Mouse (Mus musculus): Measurements from ENCODE around the gene Lilra6.
"Not testable (repeated sequence)": the region's sequence is repeated elsewhere in the genome, so short reads cannot be mapped to it uniquely, and the experiment has no call there.

Lilra6 gene

DNA sequence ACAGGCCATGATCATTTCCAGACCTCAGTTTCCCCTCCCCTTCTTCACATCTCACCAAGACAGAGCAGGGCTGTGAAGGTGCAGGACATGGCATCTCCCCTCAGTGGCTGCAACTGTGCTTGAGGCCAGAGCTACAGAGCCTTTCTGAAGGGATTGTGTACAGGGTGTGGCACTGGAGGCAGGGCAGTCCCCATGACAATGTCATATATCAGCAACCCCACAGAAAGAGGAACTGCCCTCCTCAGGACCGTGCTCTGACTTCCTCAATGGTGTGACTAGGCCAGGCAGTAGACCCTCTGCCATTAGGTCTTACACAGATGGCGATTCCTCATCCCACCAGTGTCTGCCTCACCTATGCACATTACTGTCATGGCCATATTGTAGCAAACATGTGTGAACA is at the start of gene Lilra6:
Lilra6 (minus strand) TSS at position 117 of the 400 bp plus-strand sequence.
- not testable (repeated sequence) for DNase-seq (ENCODE audit: low spot score)

DNA sequence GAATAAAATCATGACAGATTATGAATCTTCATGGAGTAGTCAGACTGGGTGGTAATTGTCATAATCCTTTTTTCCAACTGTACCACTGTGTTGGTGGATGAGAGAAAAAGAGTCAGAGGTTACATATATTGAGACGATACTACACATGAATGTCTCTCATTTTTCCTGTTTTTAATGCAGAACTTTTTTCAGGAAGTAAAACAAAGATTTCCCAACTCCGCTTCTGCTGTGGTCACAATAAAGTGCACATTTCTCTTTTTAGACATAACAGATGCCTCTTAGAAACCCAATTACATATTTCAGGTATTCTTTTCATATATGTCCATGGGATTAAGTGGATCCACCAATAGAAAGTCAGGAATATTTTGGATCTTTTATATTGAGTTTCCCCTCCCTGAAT is 46.7 kb upstream of the Lilra6 start:
- no peak for DNase-seq (ENCODE audit: low spot score)

DNA sequence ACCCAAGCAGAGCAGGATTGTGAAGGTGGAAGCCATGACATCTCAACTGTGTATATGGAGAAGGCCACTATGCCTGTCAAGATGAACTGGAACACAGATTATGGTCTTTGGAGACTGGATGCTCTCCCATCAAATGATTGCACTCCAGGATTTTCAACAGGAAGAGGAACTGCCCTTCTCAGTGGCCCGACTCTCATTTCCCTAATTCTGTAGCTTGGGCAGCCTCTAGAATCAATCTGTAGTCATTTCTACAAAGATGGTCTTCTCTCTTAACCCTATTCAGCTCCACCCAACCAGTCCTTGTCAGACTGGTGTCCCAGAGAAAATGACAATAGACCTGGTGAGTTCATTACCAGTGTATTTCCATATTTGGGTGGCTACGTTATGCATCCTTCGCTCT is 42.1 kb upstream of the Lilra6 start:
- DNase-seq (ENCODE audit: low spot score), result no peak

DNA sequence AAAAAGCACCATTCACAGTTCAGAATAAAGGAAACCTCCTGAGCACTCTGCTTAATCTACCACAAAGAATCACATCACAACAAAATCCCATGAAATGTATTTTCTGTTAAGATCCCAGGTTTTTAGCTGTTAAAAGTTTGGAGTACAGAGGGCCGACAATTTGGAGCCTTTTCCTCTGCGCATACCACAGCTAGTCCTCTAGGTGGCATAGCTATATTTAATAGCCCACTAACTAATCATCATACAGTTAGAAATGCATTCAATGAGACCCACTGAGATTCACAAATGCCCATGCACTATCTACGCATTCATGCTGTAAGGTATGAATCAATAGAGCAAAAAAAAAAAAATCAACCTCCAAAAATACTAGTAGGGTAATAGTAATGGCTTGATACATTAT is 33.9 kb upstream of the Lilra6 start:
- no peak for DNase-seq (ENCODE audit: low spot score)

DNA sequence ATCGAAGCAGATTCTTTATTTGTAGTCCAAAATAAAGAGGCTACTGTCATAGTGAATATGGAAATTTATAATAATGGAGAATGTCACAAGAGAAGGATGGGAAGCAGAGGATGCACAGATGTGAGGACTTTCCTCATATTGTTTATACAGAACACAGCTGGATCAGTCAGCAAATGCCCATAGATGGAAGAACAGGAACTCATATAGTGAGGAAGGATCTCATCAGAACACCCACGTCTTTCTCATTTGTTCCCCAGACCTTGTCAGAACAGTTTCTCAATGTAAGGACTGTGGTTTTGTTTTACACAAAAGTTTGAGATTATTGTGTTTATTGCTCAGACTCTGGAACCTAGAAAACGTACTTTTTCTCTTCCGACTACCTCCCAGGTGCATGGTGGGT is 32.9 kb upstream of the Lilra6 start:
- DNase-seq (ENCODE audit: low spot score), result no peak

DNA sequence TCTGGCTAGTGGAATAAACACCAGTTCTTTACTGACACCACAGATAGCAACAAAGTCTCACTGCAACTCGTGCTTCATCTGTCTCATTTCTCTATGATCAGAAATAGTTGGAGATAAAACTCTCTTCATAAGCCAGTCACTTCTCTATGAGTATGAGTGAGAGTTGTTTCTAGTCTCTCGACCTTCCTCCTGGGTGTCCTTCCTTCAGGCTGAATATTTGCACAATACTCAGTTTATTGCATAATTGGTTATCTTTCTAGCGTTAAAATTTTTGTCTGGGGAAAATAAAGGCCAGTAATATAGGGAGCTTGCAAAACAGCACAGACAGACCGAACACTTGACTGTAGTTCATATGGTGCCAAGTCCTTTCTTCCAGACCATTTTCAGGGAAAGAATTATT is 30.8 kb upstream of the Lilra6 start:
- no peak for DNase-seq (ENCODE audit: low spot score)

DNA sequence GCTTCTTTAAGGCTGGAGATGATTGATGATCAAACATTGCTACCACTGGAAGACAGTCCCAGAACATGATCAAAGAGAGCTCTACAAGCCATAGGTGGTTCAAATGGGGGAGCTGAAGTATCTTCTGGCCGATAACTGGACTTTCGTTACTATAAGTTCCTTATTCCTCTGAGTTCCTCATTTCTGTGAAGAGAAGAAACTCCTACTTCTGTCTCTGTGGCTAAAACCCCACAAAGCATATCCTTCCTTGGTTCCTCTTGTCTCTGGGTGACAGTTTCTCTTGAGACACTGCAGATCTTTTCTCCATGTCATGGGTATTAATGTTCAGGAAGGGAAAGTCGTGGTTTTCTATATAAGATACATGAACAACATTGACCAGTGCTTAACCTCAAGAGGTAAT is 25.6 kb upstream of the Lilra6 start:
- no peak for DNase-seq (ENCODE audit: low spot score)

DNA sequence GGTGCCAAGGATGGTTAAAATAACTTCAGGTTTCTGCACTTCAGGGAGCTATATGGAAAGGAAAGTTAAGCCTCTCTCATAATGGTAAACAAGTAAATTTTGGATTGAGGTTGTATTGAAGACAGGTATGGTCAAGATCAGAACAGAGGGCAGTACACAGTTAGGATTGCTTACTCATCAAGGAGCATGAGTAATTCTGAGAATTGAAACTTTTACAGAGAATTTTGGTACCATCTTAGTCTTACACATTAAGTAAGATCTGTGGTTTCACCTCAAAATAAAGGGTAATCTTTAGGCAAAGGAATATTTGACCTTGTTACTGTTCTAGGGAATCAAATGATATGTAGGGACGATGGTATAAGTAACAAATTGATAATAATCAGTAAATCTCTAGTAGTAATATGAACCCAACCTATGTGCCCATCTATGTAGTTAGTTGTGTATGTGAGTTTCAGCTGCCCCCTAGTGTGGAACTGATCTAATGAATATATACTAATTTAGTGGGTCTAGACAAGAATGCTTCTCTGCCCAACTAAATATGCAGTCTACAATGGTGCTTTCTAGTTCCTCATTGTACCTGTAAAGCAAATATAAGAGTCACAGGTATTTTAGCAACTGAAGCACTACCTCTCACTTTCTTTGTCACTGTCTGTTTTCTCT is 24.7 kb upstream of the Lilra6 start:
- DNase-seq (ENCODE audit: low spot score), result no peak

DNA sequence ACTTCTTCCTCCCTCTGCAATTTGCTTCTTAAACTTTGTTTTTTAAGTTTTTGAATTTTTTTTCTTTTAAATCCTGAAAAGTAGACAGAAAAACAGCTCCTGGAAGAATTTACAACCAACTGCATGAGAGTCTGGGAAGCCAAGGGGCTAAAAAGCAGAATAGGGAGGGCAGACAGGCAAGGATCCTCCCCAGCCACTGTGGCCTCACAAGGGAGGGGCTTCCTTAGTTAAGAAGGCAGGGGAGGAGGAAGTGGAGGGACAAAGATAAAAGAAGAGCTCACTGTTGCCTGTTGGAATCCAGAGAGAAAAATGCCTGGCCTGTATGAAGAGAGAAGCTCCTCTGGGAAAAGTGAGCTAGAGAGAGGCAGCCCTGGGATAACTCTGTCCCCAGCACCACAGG is 20.2 kb upstream of the Lilra6 start:
- DNase-seq (ENCODE audit: low spot score), result not testable (repeated sequence)

DNA sequence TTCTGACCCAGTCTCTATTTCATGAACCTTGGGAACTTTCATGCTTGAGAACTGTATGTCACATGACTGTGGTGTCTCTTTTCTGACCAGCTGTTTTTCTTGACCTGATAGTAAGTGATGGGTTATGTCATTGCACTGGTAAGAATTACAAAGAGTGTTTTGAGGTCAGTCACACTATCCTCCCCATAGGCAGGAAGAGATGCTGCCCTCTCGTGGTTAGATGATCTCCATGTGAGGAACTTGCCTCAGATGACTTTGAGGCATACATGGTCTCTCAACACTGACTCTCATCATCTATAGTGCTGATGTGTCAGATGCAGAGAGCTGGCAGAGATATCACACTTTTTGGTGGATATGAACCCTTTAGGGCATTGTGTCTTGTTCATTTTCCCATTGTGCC is 11.6 kb downstream of the Lilra6 start:
- DNase-seq (ENCODE audit: low spot score), result no peak

DNA sequence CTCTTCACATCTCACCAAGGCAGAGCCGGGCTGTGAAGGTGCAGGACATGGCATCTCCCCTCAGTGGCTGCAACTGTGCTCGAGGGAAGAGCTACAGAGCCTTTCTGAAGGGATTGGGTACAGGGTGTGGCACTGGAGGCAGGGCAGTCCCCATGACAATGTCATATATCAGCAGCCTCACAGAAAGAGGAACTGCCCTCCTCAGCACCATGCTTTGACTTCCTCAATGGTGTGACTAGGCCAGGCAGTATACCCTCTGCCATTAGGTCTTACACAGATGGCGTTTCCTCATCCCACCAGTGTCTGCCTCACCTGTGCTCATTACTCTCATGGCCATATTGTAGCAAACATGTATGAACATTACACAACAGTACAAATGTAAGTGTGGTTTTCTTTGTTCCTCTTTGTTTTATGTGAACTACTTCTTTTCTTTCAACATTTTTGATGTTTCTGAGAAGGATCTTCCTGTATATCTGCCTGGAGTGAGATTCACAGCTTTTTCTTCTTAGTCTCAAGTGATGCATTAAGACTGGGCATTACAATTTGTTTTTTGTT is 17.2 kb downstream of the Lilra6 start, which contains the start of gene Gm14548:
Gm14548 (minus strand) TSS at position 85 of the 555 bp plus-strand sequence.
- DNase-seq (ENCODE audit: low spot score), result not testable (repeated sequence)

DNA sequence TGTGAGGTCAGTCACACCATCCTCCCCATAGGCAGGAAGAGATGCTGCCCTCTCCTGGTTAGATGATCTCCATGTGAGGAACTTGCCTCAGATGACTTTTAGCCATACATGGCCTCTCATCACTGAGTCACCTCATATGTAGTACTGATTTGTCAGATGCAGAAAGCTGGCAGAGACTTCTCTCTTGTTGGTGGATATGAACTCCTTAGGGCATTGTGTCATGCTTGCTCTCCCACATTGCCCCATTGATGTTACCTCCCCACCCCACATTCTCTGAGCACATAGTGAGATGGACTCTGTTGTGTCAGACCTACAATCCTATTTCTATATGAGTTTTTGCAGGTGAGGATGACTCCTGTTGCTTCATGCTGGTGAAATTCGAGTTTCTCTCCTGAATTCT is 40.3 kb downstream of the Lilra6 start:
- not testable (repeated sequence) for DNase-seq (ENCODE audit: low spot score)
